ENCODE assay signal across 38 mouse cellular contexts in genomic region chr2:122191849-122192248, GRCm38 (mm10). TPM values are rescaled to one million over a fixed set of nuclear protein-coding genes. Genes with fewer than 3 reads are reported as not detected.
"Had no signal": no experiment of that assay in that cellular context is flagged by ENCODE, and none has a peak within 500 bp of the region (broad histone marks: within the 10 kb centered on the region; RNA-seq: fewer than 3 reads in every experiment).

No protein-coding gene starts in this region.

- DNase-seq: cerebellum, adult 9-11 months; cerebellum, postnatal 10 days; cerebellum, postnatal 14 days; cerebellum, postnatal 25 days; cerebellum, postnatal 36 days; embryo, embryonic 11 days; forebrain, postnatal 0 days; gastrocnemius, adult 2 months; gastrocnemius, postnatal 10 days; gastrocnemius, postnatal 14 days; gastrocnemius, postnatal 25 days; gastrocnemius, postnatal 36 days; heart, adult 11 months; heart, adult 18-20 months; heart, adult 2 months had no signal

- H3K27ac ChIP-seq: embryonic facial prominence, embryonic 10.5 days; embryonic facial prominence, embryonic 12.5 days; embryonic facial prominence, embryonic 13.5 days; embryonic facial prominence, embryonic 15.5 days; forebrain, embryonic 12.5 days; forebrain, embryonic 13.5 days; forebrain, embryonic 15.5 days; gastrocnemius, adult 2 months; heart, adult 2 months; heart, embryonic 10.5 days had no signal

- ATAC-seq: forebrain, embryonic 13.5 days; forebrain, embryonic 14.5 days; forebrain, embryonic 15.5 days; forebrain, embryonic 16.5 days; forebrain, postnatal 0 days had no signal

- H3K9me3 ChIP-seq: embryonic facial prominence, embryonic 10.5 days; embryonic facial prominence, embryonic 12.5 days; embryonic facial prominence, embryonic 13.5 days; embryonic facial prominence, embryonic 15.5 days; forebrain, embryonic 12.5 days; forebrain, embryonic 13.5 days; forebrain, embryonic 15.5 days; heart, embryonic 10.5 days had no signal

- H3K4me1 ChIP-seq: embryonic facial prominence, embryonic 10.5 days; embryonic facial prominence, embryonic 12.5 days; embryonic facial prominence, embryonic 13.5 days; embryonic facial prominence, embryonic 15.5 days; forebrain, embryonic 12.5 days; forebrain, embryonic 13.5 days; forebrain, embryonic 15.5 days; heart, embryonic 10.5 days had no signal

- H3K36me3 ChIP-seq: embryonic facial prominence, embryonic 10.5 days; embryonic facial prominence, embryonic 12.5 days; embryonic facial prominence, embryonic 13.5 days; embryonic facial prominence, embryonic 15.5 days; forebrain, embryonic 12.5 days; forebrain, embryonic 15.5 days; heart, embryonic 10.5 days had no signal

- H3K9ac ChIP-seq: embryonic facial prominence, embryonic 12.5 days; embryonic facial prominence, embryonic 13.5 days; embryonic facial prominence, embryonic 15.5 days; forebrain, embryonic 12.5 days; forebrain, embryonic 13.5 days; forebrain, embryonic 15.5 days; forebrain, postnatal 0 days had no signal

- H3K4me3 ChIP-seq: embryonic facial prominence, embryonic 10.5 days; embryonic facial prominence, embryonic 12.5 days; embryonic facial prominence, embryonic 13.5 days; embryonic facial prominence, embryonic 15.5 days; erythroblast, embryonic 14.5 days; forebrain, embryonic 12.5 days; forebrain, embryonic 13.5 days; forebrain, embryonic 15.5 days; gastrocnemius, adult 2 months; heart, adult 2 months; heart, embryonic 10.5 days had no signal

- H3K27me3 ChIP-seq: embryonic facial prominence, embryonic 12.5 days; embryonic facial prominence, embryonic 13.5 days; embryonic facial prominence, embryonic 15.5 days; forebrain, embryonic 12.5 days; forebrain, embryonic 13.5 days; forebrain, embryonic 15.5 days had no signal

RNA-seq across cellular contexts. Expression of gene Terb2, which starts 5.8 kb away (rescaled TPM):
- total RNA-seq: common myeloid progenitor, adult 5-6 weeks; forebrain, postnatal 0 days; gastrocnemius, adult 18-20 months; gastrocnemius, adult 2 months; gastrocnemius, adult 8-10 months; gastrocnemius, postnatal 10 days; gastrocnemius, postnatal 14 days; gastrocnemius, postnatal 25 days; gastrocnemius, postnatal 36 days; gastrocnemius, postnatal 4 days; granulocyte monocyte progenitor cell, adult 5-6 weeks; heart, adult 18-20 months; heart, adult 2 months; heart, adult 8-10 months had no signal
- polyA plus RNA-seq: cortical plate, adult 2 months; embryonic facial prominence, embryonic 10.5 days; embryonic facial prominence, embryonic 11.5 days; embryonic facial prominence, embryonic 12.5 days; embryonic facial prominence, embryonic 13.5 days; embryonic facial prominence, embryonic 14.5 days; embryonic facial prominence, embryonic 15.5 days; erythroblast, embryonic 14.5 days; forebrain, embryonic 11.5 days; forebrain, embryonic 12.5 days; forebrain, embryonic 13.5 days; forebrain, embryonic 14.5 days; forebrain, embryonic 15.5 days; forebrain, embryonic 16.5 days; forebrain, postnatal 0 days; frontal cortex, adult 2 months; gonadal fat pad, adult 2 months; heart, adult 2 months; heart, embryonic 10.5 days had no signal

RNA-seq across cellular contexts. Expression of gene Patl2, which starts 5.9 kb away (rescaled TPM):
- total RNA-seq: common myeloid progenitor, adult 5-6 weeks; forebrain, postnatal 0 days; gastrocnemius, adult 18-20 months; gastrocnemius, adult 2 months; gastrocnemius, adult 8-10 months; gastrocnemius, postnatal 10 days; gastrocnemius, postnatal 14 days; gastrocnemius, postnatal 25 days; gastrocnemius, postnatal 36 days; gastrocnemius, postnatal 4 days; granulocyte monocyte progenitor cell, adult 5-6 weeks; heart, adult 18-20 months; heart, adult 2 months; heart, adult 8-10 months had no signal
- polyA plus RNA-seq: embryonic facial prominence, embryonic 12.5 days; embryonic facial prominence, embryonic 13.5 days; embryonic facial prominence, embryonic 14.5 days; erythroblast, embryonic 14.5 days; forebrain, embryonic 11.5 days; forebrain, embryonic 12.5 days; forebrain, embryonic 13.5 days; forebrain, embryonic 14.5 days; forebrain, embryonic 15.5 days; forebrain, embryonic 16.5 days; forebrain, postnatal 0 days; heart, adult 2 months had no signal

RNA-seq across cellular contexts. Expression of gene Trim69, which starts 31.3 kb away (rescaled TPM):
- total RNA-seq: common myeloid progenitor, adult 5-6 weeks; forebrain, postnatal 0 days; gastrocnemius, adult 18-20 months; gastrocnemius, adult 2 months; gastrocnemius, adult 8-10 months; gastrocnemius, postnatal 10 days; gastrocnemius, postnatal 14 days; gastrocnemius, postnatal 25 days; gastrocnemius, postnatal 36 days; gastrocnemius, postnatal 4 days; granulocyte monocyte progenitor cell, adult 5-6 weeks; heart, adult 18-20 months; heart, adult 2 months had no signal
- polyA plus RNA-seq: cortical plate, adult 2 months; embryonic facial prominence, embryonic 10.5 days; embryonic facial prominence, embryonic 11.5 days; embryonic facial prominence, embryonic 12.5 days; embryonic facial prominence, embryonic 13.5 days; embryonic facial prominence, embryonic 15.5 days; erythroblast, embryonic 14.5 days; forebrain, embryonic 11.5 days; forebrain, embryonic 12.5 days; forebrain, embryonic 13.5 days; forebrain, embryonic 14.5 days; forebrain, embryonic 15.5 days; forebrain, embryonic 16.5 days; forebrain, postnatal 0 days; heart, adult 2 months had no signal
